Mouse (Mus musculus) MEL (cell line): Measurements from ENCODE around the gene Tmem242. TPM values are rescaled to one million over a fixed set of nuclear protein-coding genes. Genes with fewer than 3 reads are reported as not detected.

Experiments
- DNase-seq: peaks from one replicate; pipeline ENCODE4 v3.0.0; 2011; ENCODE audit warnings: low read depth, low spot score
- H3K27ac ChIP-seq: 2 replicates; pipeline ENCODE4 v1.5.1; 2012; ENCODE audit warnings: low read depth, mild to moderate bottlenecking, control low read depth, low read length, moderate library complexity; ENCODE audit not compliant: control insufficient read depth
- H3K27me3 ChIP-seq, 2 experiments: fragments of 150-350 bp in 1 of 2; sonication (generic) in 1 of 2; 2 replicates each; pipeline ENCODE4 v1.6.1; 2012; ENCODE audit warnings: low read length in 2 of 2, mild to moderate bottlenecking in 2 of 2, improper control_type of control experiment in 1 of 2, moderate library complexity in 1 of 2; ENCODE audit not compliant: insufficient read depth in 2 of 2, control insufficient read depth in 1 of 2
- H3K36me3 ChIP-seq, 2 experiments: 2 replicates each; pipeline ENCODE4 v1.6.1; 2012 to 2014; ENCODE audit warnings: low read length in 2 of 2, improper control_type of control experiment in 1 of 2, inconsistent platforms in 1 of 2, mild to moderate bottlenecking in 1 of 2; ENCODE audit not compliant: insufficient read depth in 2 of 2, control insufficient read depth in 1 of 2
- H3K4me1 ChIP-seq, 2 experiments: fragments of 150-350 bp in 1 of 2; sonication (generic) in 1 of 2; 2 replicates each; pipeline ENCODE4 v1.6.1; 2012; ENCODE audit warnings: low read length in 2 of 2, improper control_type of control experiment in 1 of 2, mild to moderate bottlenecking in 1 of 2; ENCODE audit not compliant: insufficient read depth in 2 of 2, control insufficient read depth in 1 of 2
- H3K4me3 ChIP-seq, 2 experiments: fragments of 150-350 bp in 1 of 2; sonication (generic) in 1 of 2; 2 replicates each; pipeline ENCODE4 v1.5.1; 2012; ENCODE audit warnings: low read depth in 2 of 2, low read length in 2 of 2, mild to moderate bottlenecking in 2 of 2, moderate library complexity in 2 of 2, control low read depth in 1 of 2, improper control_type of control experiment in 1 of 2; ENCODE audit not compliant: control insufficient read depth in 1 of 2, insufficient read depth in 1 of 2
- H3K79me2 ChIP-seq: 2 replicates; pipeline ENCODE4 v1.6.1; 2012; ENCODE audit warnings: mild to moderate bottlenecking, low read length, moderate library complexity; ENCODE audit not compliant: control insufficient read depth, poor library complexity, insufficient read depth
- H3K9ac ChIP-seq: 2 replicates; pipeline ENCODE4 v1.6.1; 2012; ENCODE audit warnings: low read depth, mild to moderate bottlenecking, control low read depth, low read length, moderate library complexity; ENCODE audit not compliant: control insufficient read depth, poor library complexity, severe bottlenecking
- H3K9me3 ChIP-seq: fragments of 150-350 bp; sonication (generic); replicated peaks from 2 replicates; pipeline ENCODE4 v1.6.1; 2012; ENCODE audit warnings: mild to moderate bottlenecking, low read length, improper control_type of control experiment, moderate library complexity; ENCODE audit not compliant: insufficient read depth
- CTCF ChIP-seq, 3 experiments: IDR thresholded peaks in 2 of 3; conservative IDR thresholded peaks in 1 of 3; 2 replicates each; pipeline ENCODE4 v1.5.1; 2011 to 2012; ENCODE audit warnings: low read length in 3 of 3, low read depth in 2 of 3, mild to moderate bottlenecking in 2 of 3, improper control_type of control experiment in 1 of 3, inconsistent platforms in 1 of 3, mixed read lengths in 1 of 3, moderate library complexity in 1 of 3; ENCODE audit not compliant: control insufficient read depth in 1 of 3, insufficient read depth in 1 of 3, poor library complexity in 1 of 3, severe bottlenecking in 1 of 3
- ELF1 ChIP-seq: IDR thresholded peaks from 2 replicates; pipeline ENCODE4 v1.6.1; 2014; ENCODE audit warnings: low read depth, mild to moderate bottlenecking, inconsistent platforms, low read length, improper control_type of control experiment, moderate library complexity
- ETS1 ChIP-seq: IDR thresholded peaks from 2 replicates; pipeline ENCODE4 v1.6.1; 2012; ENCODE audit warnings: low read depth, mild to moderate bottlenecking, inconsistent platforms, low read length, improper control_type of control experiment, moderate library complexity
- JUND ChIP-seq: IDR thresholded peaks from 2 replicates; pipeline ENCODE4 v1.6.1; 2011; ENCODE audit warnings: low read depth, mild to moderate bottlenecking, improper control_type of control experiment, low read length
- MAZ ChIP-seq: IDR thresholded peaks from 2 replicates; pipeline ENCODE4 v1.6.1; 2012; ENCODE audit warnings: low read depth, mild to moderate bottlenecking, inconsistent platforms, low read length, improper control_type of control experiment
- MEF2A ChIP-seq: IDR thresholded peaks from 2 replicates; pipeline ENCODE4 v1.6.1; 2014; ENCODE audit warnings: low read depth, mild to moderate bottlenecking, inconsistent platforms, low read length, improper control_type of control experiment; ENCODE audit not compliant: poor library complexity, insufficient replicate concordance, severe bottlenecking; ENCODE audit errors: extremely low read depth
- MYC ChIP-seq: IDR thresholded peaks from 2 replicates; pipeline ENCODE4 v1.6.1; 2011; ENCODE audit warnings: low read depth, mild to moderate bottlenecking, low read length, improper control_type of control experiment, moderate library complexity
- NRF1 ChIP-seq: IDR thresholded peaks from 2 replicates; pipeline ENCODE4 v1.6.1; 2014; ENCODE audit warnings: low read depth, mild to moderate bottlenecking, inconsistent platforms, low read length, improper control_type of control experiment, moderate library complexity; ENCODE audit not compliant: poor library complexity, insufficient read depth, severe bottlenecking
- POLR2A ChIP-seq, 2 experiments: IDR thresholded peaks; 2 replicates each; pipeline ENCODE4 v1.6.1; 2011 to 2012; ENCODE audit warnings: low read length in 2 of 2, mild to moderate bottlenecking in 2 of 2, control low read depth in 1 of 2, improper control_type of control experiment in 1 of 2, low read depth in 1 of 2, moderate library complexity in 1 of 2; ENCODE audit not compliant: control insufficient read depth in 1 of 2, insufficient read depth in 1 of 2, poor library complexity in 1 of 2
- POLR2AphosphoS2 ChIP-seq: IDR thresholded peaks from 2 replicates; pipeline ENCODE4 v1.6.1; 2011; ENCODE audit warnings: low read length, improper control_type of control experiment
- POLR2AphosphoS5 ChIP-seq: IDR thresholded peaks from 2 replicates; pipeline ENCODE4 v1.6.1; 2012; ENCODE audit warnings: low read depth, borderline replicate concordance, mild to moderate bottlenecking, inconsistent platforms, low read length, moderate library complexity, mixed read lengths
- RAD21 ChIP-seq: IDR thresholded peaks from 2 replicates; pipeline ENCODE4 v1.6.1; 2011; ENCODE audit warnings: mild to moderate bottlenecking, low read depth, low read length, improper control_type of control experiment
- SMC3 ChIP-seq: IDR thresholded peaks from 2 replicates; pipeline ENCODE4 v1.6.1; 2011; ENCODE audit warnings: low read depth, low read length, improper control_type of control experiment
- TAL1 ChIP-seq: IDR thresholded peaks from 2 replicates; pipeline ENCODE4 v1.6.1; 2012; ENCODE audit warnings: mild to moderate bottlenecking, inconsistent platforms, low read length, moderate library complexity, mixed read lengths
- TCF12 ChIP-seq: IDR thresholded peaks from 2 replicates; pipeline ENCODE4 v1.6.1; 2014; ENCODE audit warnings: low read depth, mild to moderate bottlenecking, inconsistent platforms, low read length, improper control_type of control experiment, moderate library complexity
- UBTF ChIP-seq: IDR thresholded peaks from 2 replicates; pipeline ENCODE4 v1.6.1; 2012; ENCODE audit warnings: low read depth, mild to moderate bottlenecking, inconsistent platforms, low read length, improper control_type of control experiment, moderate library complexity, borderline replicate concordance; ENCODE audit not compliant: insufficient read depth
- USF1 ChIP-seq: IDR thresholded peaks from 2 replicates; pipeline ENCODE4 v1.6.1; 2014; ENCODE audit warnings: low read depth, mild to moderate bottlenecking, inconsistent platforms, low read length, improper control_type of control experiment, moderate library complexity
- ZKSCAN1 ChIP-seq: IDR thresholded peaks from 2 replicates; pipeline ENCODE4 v1.6.1; 2012; ENCODE audit warnings: low read depth, mild to moderate bottlenecking, inconsistent platforms, low read length, improper control_type of control experiment, moderate library complexity
- ZNF384 ChIP-seq: IDR thresholded peaks from 2 replicates; pipeline ENCODE4 v1.6.1; 2012; ENCODE audit warnings: low read depth, mild to moderate bottlenecking, inconsistent platforms, low read length, improper control_type of control experiment
- polyA plus RNA-seq, 2 experiments: library from polyadenylated mRNA; stranded (reverse) in 1 of 2; unstranded in 1 of 2; fragments of >175 nt in 1 of 2; fragments of >200 nt in 1 of 2; gene quantifications; 2 replicates each; pipeline versions ENCODE4 v1.2.1 to v1.2.4; 2012; ENCODE audit warnings: low replicate concordance in 2 of 2, low read depth in 1 of 2; ENCODE audit not compliant: insufficient read length in 2 of 2, insufficient read depth in 1 of 2, missing spikeins in 1 of 2
- total RNA-seq: library from RNA; depleted of rRNA; stranded (reverse); fragments of 300-350 nt; gene quantifications from 2 replicates; pipeline ENCODE4 v1.2.3, GENCODE M21; 2012

Tmem242 gene
- total and polyA plus RNA-seq, 3 experiments: 27.0 to 49.2 TPM; not detected in 1

GRCm38 (mm10) chr17:5416518-5416917, 23.5 kb downstream of the Tmem242 start:
- Histone ChIP-seq H3K9me3 (no peaks in the 10 kb centered on the region), H3K9ac (no peak overlapping the region), H3K27me3 (no peaks in the 10 kb centered on the region), H3K79me2 (no peaks in the 10 kb centered on the region), H3K4me1 (no peaks in the 10 kb centered on the region), H3K4me3 (no peak overlapping the region), H3K36me3 (no peaks in the 10 kb centered on the region), H3K27ac (no peak overlapping the region)
- no peak for DNase-seq
- TF ChIP-seq POLR2A (IDR thresholded peaks at IDR 0.05; ENCODE audit: control insufficient read depth in 1 of 2, insufficient read depth in 1 of 2, low read depth in 1 of 2, low read length in 2 of 2, poor library complexity in 1 of 2) (0 out of 4 replicates have a peak, but pooled peaks of 1 of the 2 experiments have one; percentile 39), POLR2AphosphoS5 (0 out of 2 replicates have a peak, but pooled peaks have one; percentile 10), ELF1 (no peak)

- Histone ChIP-seq H3K9ac (no peak overlapping the region), H3K9me3 (no peaks in the 10 kb centered on the region), H3K36me3 (peaks cover 3 to 15% of the 10 kb centered on the region in 2 experiments; a peak in 3 of 4 replicates), H3K79me2 (peaks cover 3% of the 10 kb centered on the region), H3K27me3 (no peaks in the 10 kb centered on the region), H3K4me3 (no peak overlapping the region), H3K27ac (no peak overlapping the region), H3K4me1 (peaks cover 0 to 14% of the 10 kb centered on the region in 2 experiments; a peak in 3 of 4 replicates)
- TF ChIP-seq NRF1 (no peak), POLR2AphosphoS5 (peak; percentile 93; the same call in 1 of the 2 replicates), JUND (no peak)
- no peak for DNase-seq
Observed at GRCm38 (mm10) chr17:5414041-5414440, 26.0 kb downstream of the Tmem242 start.

GRCm38 (mm10) chr17:5413350-5413749, 26.7 kb downstream of the Tmem242 start:
- no peak overlapping the region for H3K27ac ChIP-seq
- H3K4me3 ChIP-seq: no peak overlapping the region
- peaks cover 0 to 14% of the 10 kb centered on the region in 2 experiments; a peak in 3 of 4 replicates for H3K4me1 ChIP-seq
- no peak overlapping the region for H3K9ac ChIP-seq
- H3K27me3 ChIP-seq: no peaks in the 10 kb centered on the region
- peaks cover 3 to 17% of the 10 kb centered on the region in 2 experiments; a peak in 3 of 4 replicates for H3K36me3 ChIP-seq
- peak; percentile 7; the same call in 1 of the 2 replicates for TF ChIP-seq SMC3
- TF ChIP-seq MEF2A: no peak
- H3K9me3 ChIP-seq: no peaks in the 10 kb centered on the region
- peak; percentile 39 for DNase-seq
- H3K79me2 ChIP-seq: peaks cover 7% of the 10 kb centered on the region

GRCm38 (mm10) chr17:5412740-5413139, 27.3 kb downstream of the Tmem242 start:
- peak; percentile 73 for DNase-seq
- Histone ChIP-seq H3K9me3 (no peaks in the 10 kb centered on the region), H3K9ac (no peak overlapping the region), H3K27ac (no peak overlapping the region), H3K36me3 (peaks cover 3 to 18% of the 10 kb centered on the region in 2 experiments; a peak in 3 of 4 replicates), H3K4me1 (peaks cover 0 to 14% of the 10 kb centered on the region in 2 experiments; a peak in 3 of 4 replicates), H3K4me3 (no peak overlapping the region), H3K79me2 (peaks cover 9% of the 10 kb centered on the region), H3K27me3 (no peaks in the 10 kb centered on the region)
- TF ChIP-seq USF1: no peak
- TF ChIP-seq ZNF384: no peak
- no peak for TF ChIP-seq ZKSCAN1
- no peak for TF ChIP-seq MAZ
- TF ChIP-seq MEF2A: no peak
- TF ChIP-seq TCF12: no peak
- TF ChIP-seq UBTF: no peak
- no peak for TF ChIP-seq RAD21
- TF ChIP-seq CTCF (IDR thresholded peaks at IDR 0.05 in 2 of 3, conservative IDR thresholded peaks at IDR 0.05 in 1 of 3; ENCODE audit: control insufficient read depth in 1 of 3, insufficient read depth in 1 of 3, low read depth in 2 of 3, low read length in 3 of 3, poor library complexity in 1 of 3, severe bottlenecking in 1 of 3): no peak
- no peak for TF ChIP-seq TAL1
- 0 out of 2 replicates have a peak, but pooled peaks have one; percentile 13 for TF ChIP-seq POLR2AphosphoS2
- TF ChIP-seq MYC: no peak
- no peak for TF ChIP-seq ETS1
